Comparison of ENCODE assay signal across 22 mouse cellular contexts in genomic region chr1:161520223-161520622, GRCm38 (mm10). TPM values are rescaled to one million over a fixed set of nuclear protein-coding genes. Genes with fewer than 3 reads are reported as not detected.
DNase-seq lines count a peak whose midpoint lies in the region; ATAC-seq and TF ChIP-seq lines count a peak whose summit lies in the region.
"Had no signal": no experiment of that assay in that cellular context is flagged by ENCODE, and none has a peak within 500 bp of the region (broad histone marks: within the 10 kb centered on the region; RNA-seq: fewer than 3 reads in every experiment).

No protein-coding gene starts in this region.

- dilution Hi-C loops in CH12.LX (cut with MboI; ENCODE audit: extremely low pct_ligation_motif_present, extremely low pct_unique_long_range_greater_than_20kb, low sequenced_read_pairs), result no loop called here

- TF ChIP-seq CTCF in CH12.LX (conservative IDR thresholded peaks at IDR 0.05 in 1 of 2, IDR thresholded peaks at IDR 0.05 in 1 of 2; ENCODE audit: low read depth in 2 of 2, low read length in 2 of 2), result no peak

- 0 out of 2 replicates have a peak, but pooled peaks have one; percentile 18 for TF ChIP-seq EP300 in CH12.LX (IDR thresholded peaks at IDR 0.05; ENCODE audit: low read length)

- WGBS in forebrain, embryonic 16.5 days, result 87% methylated on average over 1 of the region's 1 CpGs

- H3K9ac ChIP-seq in CH12.LX (ENCODE audit: insufficient read depth, low read depth), result no peak overlapping the region
- no peak overlapping the region for H3K9ac ChIP-seq in forebrain, embryonic 16.5 days (replicated peaks; ENCODE audit: low read depth, low read length)
- H3K9ac ChIP-seq: embryonic facial prominence, embryonic 13.5 days; forebrain, embryonic 12.5 days; forebrain, postnatal 0 days; heart, embryonic 13.5 days; hindbrain, embryonic 15.5 days had no signal

- no peak overlapping the region for H3K4me3 ChIP-seq in CH12.LX (replicated peaks in 1 of 3; ENCODE audit: low read depth in 2 of 3, low read length in 2 of 3, poor library complexity in 1 of 3)
- H3K4me3 ChIP-seq in forebrain, embryonic 16.5 days (replicated peaks; ENCODE audit: low read length), result no peak overlapping the region
- H3K4me3 ChIP-seq: embryonic facial prominence, embryonic 13.5 days; forebrain, embryonic 12.5 days; gastrocnemius, adult 2 months; heart, embryonic 13.5 days; hindbrain, embryonic 15.5 days had no signal

- no peaks in the 10 kb centered on the region for H3K27me3 ChIP-seq in CH12.LX (replicated peaks)
- H3K27me3 ChIP-seq in forebrain, embryonic 16.5 days (replicated peaks; ENCODE audit: control insufficient read depth, insufficient read depth, low read length), result no peaks in the 10 kb centered on the region
- H3K27me3 ChIP-seq: embryonic facial prominence, embryonic 13.5 days; forebrain, embryonic 12.5 days; heart, embryonic 13.5 days; hindbrain, embryonic 15.5 days had no signal

- H3K9me3 ChIP-seq in CH12.LX (replicated peaks; ENCODE audit: low read length), result no peaks in the 10 kb centered on the region
- H3K9me3 ChIP-seq in forebrain, embryonic 16.5 days (ENCODE audit: control insufficient read depth, low read length), result no peaks in the 10 kb centered on the region
- H3K9me3 ChIP-seq: embryonic facial prominence, embryonic 13.5 days; forebrain, embryonic 12.5 days; heart, embryonic 13.5 days; hindbrain, embryonic 15.5 days had no signal

- DNase-seq in A20 (ENCODE audit: low read depth, low spot score) (peak; percentile 30), CH12.LX (ENCODE audit: extremely low read depth) (no peak)
- no peak for DNase-seq in adrenal gland, postnatal 10 days
- DNase-seq in heart, postnatal 10 days, result no peak
- DNase-seq in lung, adult 18-20 months, result no peak
- DNase-seq: adrenal gland, adult 8-10 months; cerebellum, adult 11 months; cerebellum, adult 9-10 months; cerebellum, postnatal 25 days; forebrain, postnatal 0 days; gastrocnemius, adult 2 months; gastrocnemius, postnatal 25 days; heart, postnatal 4 days had no signal

- H3K4me1 ChIP-seq in CH12.LX (ENCODE audit: control insufficient read depth in 1 of 2, insufficient read depth in 2 of 2), result peaks cover 12 to 51% of the 10 kb centered on the region in 2 experiments; a peak in 3 of 4 replicates
- H3K4me1 ChIP-seq in forebrain, embryonic 16.5 days (replicated peaks; ENCODE audit: control insufficient read depth, insufficient read depth, low read length), result no peaks in the 10 kb centered on the region
- H3K4me1 ChIP-seq: embryonic facial prominence, embryonic 13.5 days; forebrain, embryonic 12.5 days; heart, embryonic 13.5 days; hindbrain, embryonic 15.5 days had no signal

- TF ChIP-seq POLR2A in CH12.LX (IDR thresholded peaks at IDR 0.05; ENCODE audit: low read depth, low read length), result no peak

- TF ChIP-seq RAD21 in CH12.LX (IDR thresholded peaks at IDR 0.05; ENCODE audit: low read depth, low read length), result no peak

- no peak overlapping the region for H3K4me2 ChIP-seq in CH12.LX (ENCODE audit: insufficient read depth, low read depth, poor library complexity, severe bottlenecking)
- H3K4me2 ChIP-seq in forebrain, embryonic 16.5 days (ENCODE audit: low read length), result no peak overlapping the region
- H3K4me2 ChIP-seq: embryonic facial prominence, embryonic 13.5 days; forebrain, embryonic 12.5 days; heart, embryonic 13.5 days; hindbrain, embryonic 15.5 days had no signal

- H3K27ac ChIP-seq in CH12.LX (ENCODE audit: insufficient read depth, low read depth), result no peak overlapping the region
- no peak overlapping the region for H3K27ac ChIP-seq in forebrain, embryonic 16.5 days (ENCODE audit: low read length)
- H3K27ac ChIP-seq: embryonic facial prominence, embryonic 13.5 days; forebrain, embryonic 12.5 days; gastrocnemius, adult 2 months; heart, embryonic 13.5 days; hindbrain, embryonic 15.5 days had no signal

- in situ Hi-C loops in CH12.LX (cut with MboI; ENCODE audit: low pct_ligation_motif_present, low pct_unique_long_range_greater_than_20kb, low sequenced_read_pairs), result no loop called here

- no peaks in the 10 kb centered on the region for H3K79me2 ChIP-seq in CH12.LX (replicated peaks; ENCODE audit: control insufficient read depth, extremely low read depth, insufficient read depth, poor library complexity, severe bottlenecking)

- intact Hi-C loops in heart, postnatal 10 days (cut with DNase I), result loop anchor here (5.0 kb wide), 1 partner anchor 82 kb away; no protein-coding TSS in a partner anchor

- peak; percentile 20; the same call in 1 of the 2 replicates for ATAC-seq in granulocyte monocyte progenitor cell, adult 5-6 weeks (replicated peaks; ENCODE audit: poor library complexity, severe bottlenecking)
- 0 out of 2 replicates have a peak, but pooled peaks have one; percentile 26 for ATAC-seq in megakaryocyte progenitor cell, adult 5-6 weeks (replicated peaks; ENCODE audit: poor library complexity)
- ATAC-seq in forebrain, embryonic 16.5 days, result no peak
- ATAC-seq: forebrain, postnatal 0 days; intestine, postnatal 0 days had no signal

- no peaks in the 10 kb centered on the region for H3K36me3 ChIP-seq in CH12.LX (replicated peaks in 1 of 2; ENCODE audit: control insufficient read depth in 1 of 2, insufficient read depth in 1 of 2, low read length in 1 of 2)
- H3K36me3 ChIP-seq in forebrain, embryonic 16.5 days (ENCODE audit: control insufficient read depth, insufficient read depth), result no peaks in the 10 kb centered on the region
- H3K36me3 ChIP-seq: embryonic facial prominence, embryonic 13.5 days; forebrain, embryonic 12.5 days; heart, embryonic 13.5 days; hindbrain, embryonic 15.5 days had no signal

TF ChIP-seq in CH12.LX, 34 proteins besides CTCF, POLR2A, EP300 and RAD21:
- TF ChIP-seq GABPA (IDR thresholded peaks at IDR 0.05; ENCODE audit: insufficient replicate concordance, low read depth, low read length), result no peak
- no peak for TF ChIP-seq RCOR1 (conservative IDR thresholded peaks at IDR 0.05; ENCODE audit: low read depth, low read length)
- TF ChIP-seq HCFC1 (IDR thresholded peaks at IDR 0.05; ENCODE audit: low read depth, low read length), result no peak
- no peak for TF ChIP-seq JUN (IDR thresholded peaks at IDR 0.05; ENCODE audit: insufficient read depth, low read depth, low read length)
- TF ChIP-seq USF1 (IDR thresholded peaks at IDR 0.05; ENCODE audit: low read depth, low read length), result no peak
- no peak for TF ChIP-seq POLR2AphosphoS2 (IDR thresholded peaks at IDR 0.05; ENCODE audit: low read depth, low read length)
- no peak for TF ChIP-seq MAFK (IDR thresholded peaks at IDR 0.05; ENCODE audit: insufficient replicate concordance, low read length)
- TF ChIP-seq CHD1 (IDR thresholded peaks at IDR 0.05; ENCODE audit: low read depth, low read length), result no peak
- TF ChIP-seq MXI1 (IDR thresholded peaks at IDR 0.05; ENCODE audit: low read depth, low read length), result no peak
- TF ChIP-seq ZKSCAN1 (IDR thresholded peaks at IDR 0.05; ENCODE audit: borderline replicate concordance, low read depth, low read length), result no peak
- TF ChIP-seq BHLHE40 (IDR thresholded peaks at IDR 0.05; ENCODE audit: low read depth, low read length), result no peak
- no peak for TF ChIP-seq CHD2 (IDR thresholded peaks at IDR 0.05; ENCODE audit: low read length)
- TF ChIP-seq NRF1 (IDR thresholded peaks at IDR 0.05; ENCODE audit: low read depth, low read length), result no peak
- TF ChIP-seq ETS1 (conservative IDR thresholded peaks at IDR 0.05; ENCODE audit: low read depth, low read length), result no peak
- TF ChIP-seq UBTF (IDR thresholded peaks at IDR 0.05; ENCODE audit: low read depth, low read length), result no peak
- no peak for TF ChIP-seq MEF2A (IDR thresholded peaks at IDR 0.05; ENCODE audit: borderline replicate concordance, low read depth, low read length)
- no peak for TF ChIP-seq ZNF384 (IDR thresholded peaks at IDR 0.05; ENCODE audit: low read depth, low read length)
- no peak for TF ChIP-seq SIN3A (IDR thresholded peaks at IDR 0.05; ENCODE audit: low read length)
- no peak for TF ChIP-seq KAT2A (IDR thresholded peaks at IDR 0.05; ENCODE audit: insufficient replicate concordance, low read length)

RNA-seq across cellular contexts. Expression of gene Tnfsf18, which starts 25.8 kb away (rescaled TPM):
- total RNA-seq in CH12.LX (2012; rRNA removed), result 0.42 and 0.71 TPM in 2 replicates
- total RNA-seq in CH12.LX (2014; rRNA removed), result 0.78 and 0.85 TPM in 2 replicates
- polyA plus RNA-seq in CH12.LX (2012; ENCODE audit: insufficient read length, low read depth), result 0.89 and 0.90 TPM in 2 replicates
- not detected in 2 replicates for total RNA-seq in granulocyte monocyte progenitor cell, adult 5-6 weeks (2014; fragmentation: Nextera tagmentation)
- not detected in 2 replicates for total RNA-seq in granulocyte monocyte progenitor cell, adult 5-6 weeks (2017)
- not detected in 2 replicates for total RNA-seq in megakaryocyte progenitor cell, adult 5-6 weeks (2015)
- total RNA-seq in megakaryocyte progenitor cell, adult 5-6 weeks (2017), result not detected in 2 replicates
- polyA plus RNA-seq in forebrain, embryonic 16.5 days (2015; fragmentation: Nextera tagmentation; extraction: Ambion mirVana), result not detected in 2 replicates
- total RNA-seq in adrenal gland, postnatal 10 days (2021), result not detected
- not detected for total RNA-seq in heart, postnatal 10 days (2021)
- total RNA-seq: gastrocnemius, adult 2 months; gastrocnemius, postnatal 25 days; heart, postnatal 4 days had no signal
- polyA plus RNA-seq: embryonic facial prominence, embryonic 13.5 days; forebrain, embryonic 12.5 days; forebrain, postnatal 0 days; heart, postnatal 0 days; intestine, postnatal 0 days had no signal
